Mouse (Mus musculus): ENCODE measurements around the gene Scfd2. TPM values are rescaled to one million over a fixed set of nuclear protein-coding genes. Genes with fewer than 3 reads are reported as not detected.

The Scfd2 gene
- polyA plus RNA-seq, 1 experiment from 2014 or later: 14.9 TPM

DNA sequence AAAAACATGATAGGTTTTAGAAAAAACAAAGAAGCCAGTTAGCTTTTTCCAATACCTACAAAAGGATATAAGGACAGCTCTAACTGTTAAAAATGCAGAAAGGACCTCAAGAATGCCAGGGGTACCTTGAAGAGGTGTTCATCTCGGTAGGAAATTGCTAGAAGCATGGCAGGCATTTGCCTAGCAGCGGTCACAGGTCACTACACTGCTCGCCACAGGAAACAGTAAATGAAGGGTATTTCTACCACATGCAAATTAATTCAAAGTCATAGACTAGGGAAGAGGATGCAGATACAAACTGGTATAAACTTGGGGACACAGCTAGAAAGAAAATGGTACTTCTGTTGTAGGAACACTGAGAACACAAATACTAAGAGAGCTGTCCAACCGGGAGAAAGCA lies 180.7 kb downstream of the Scfd2 start:
- Histone ChIP-seq H3K4me3 (no peak overlapping the region), H3K9me3 (no peaks in the 10 kb centered on the region), H3K4me1 (peaks cover 12% of the 10 kb centered on the region; the same call in 1 of the 2 replicates), H3K36me3 (replicated peaks) (no peaks in the 10 kb centered on the region), H3K27ac (replicated peaks) (no peak overlapping the region), H3K27me3 (replicated peaks; ENCODE audit: low read depth, poor library complexity, severe bottlenecking) (no peaks in the 10 kb centered on the region)
- 78% methylated on average over 4 of the region's 4 CpGs for WGBS
- no peak for DNase-seq (ENCODE audit: low spot score)

DNA sequence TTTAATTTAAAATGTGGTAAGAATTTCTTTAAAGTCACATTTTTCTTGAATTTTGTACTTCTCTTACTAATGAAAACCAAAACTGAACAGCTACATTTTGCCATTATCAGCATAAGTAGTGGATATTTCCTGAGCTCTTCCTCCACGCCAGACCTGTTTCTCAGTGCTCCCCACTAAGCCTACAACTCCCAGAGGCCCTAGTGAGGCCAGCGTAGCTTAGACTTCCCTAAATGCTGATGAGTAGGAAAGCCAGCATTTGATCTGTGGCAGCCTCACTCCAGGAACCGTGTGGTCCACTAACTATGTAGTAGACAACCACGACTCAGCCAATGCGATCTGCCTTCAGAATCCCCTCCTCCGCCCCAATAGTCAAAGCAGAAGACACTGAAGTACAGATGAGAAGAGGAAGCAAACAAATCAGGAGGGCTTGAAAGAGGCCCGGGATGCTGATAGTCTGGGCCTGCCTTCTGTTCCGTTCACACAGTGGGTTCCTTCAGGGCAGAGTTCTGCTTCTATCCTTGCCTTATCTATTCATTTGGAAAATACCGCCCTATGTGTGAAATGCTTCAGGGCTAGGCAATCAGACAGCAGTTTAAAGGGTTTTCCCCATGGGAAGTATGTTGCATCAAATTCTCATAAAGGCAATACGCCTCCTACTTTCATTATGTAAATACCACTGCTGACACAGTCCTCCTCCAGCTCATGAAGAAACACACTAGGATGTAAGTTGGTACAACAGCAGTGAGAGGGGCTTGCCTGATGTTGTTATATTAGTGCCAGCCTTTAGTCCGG lies 183.3 kb downstream of the Scfd2 start:
- Histone ChIP-seq H3K4me1 (peaks cover 9% of the 10 kb centered on the region; the same call in 1 of the 2 replicates), H3K27me3 (replicated peaks; ENCODE audit: low read depth, poor library complexity, severe bottlenecking) (no peaks in the 10 kb centered on the region), H3K36me3 (replicated peaks) (no peaks in the 10 kb centered on the region), H3K27ac (replicated peaks) (no peak overlapping the region), H3K4me3 (no peak overlapping the region), H3K9me3 (no peaks in the 10 kb centered on the region)
- 76% methylated on average over 11 of the region's 11 CpGs for WGBS
- DNase-seq (ENCODE audit: low spot score): no peak

DNA sequence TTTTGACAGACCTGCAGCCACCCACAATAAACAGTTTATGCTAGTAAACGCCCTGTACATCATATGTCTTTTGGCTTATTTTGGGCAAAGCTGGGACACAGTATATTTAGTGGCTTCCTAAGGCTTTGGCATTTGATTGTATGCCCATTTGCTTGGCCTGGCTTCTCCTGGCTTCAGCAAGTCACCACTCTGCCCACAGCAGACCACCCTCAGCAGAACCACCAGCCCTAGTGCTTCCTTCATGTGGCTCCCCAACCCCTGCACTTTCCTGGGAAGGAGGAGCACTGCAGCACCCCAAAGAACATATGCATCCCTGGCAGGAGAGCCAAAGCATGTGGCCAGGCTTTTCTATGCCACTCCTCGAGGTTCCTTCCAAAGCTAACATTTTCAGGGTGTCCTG lies 188.5 kb downstream of the Scfd2 start:
- H3K27ac ChIP-seq (replicated peaks): 0 out of 2 replicates have a peak overlapping the region, but pooled peaks have one; percentile 36
- WGBS: 75% methylated on average over 2 of the region's 2 CpGs

DNA sequence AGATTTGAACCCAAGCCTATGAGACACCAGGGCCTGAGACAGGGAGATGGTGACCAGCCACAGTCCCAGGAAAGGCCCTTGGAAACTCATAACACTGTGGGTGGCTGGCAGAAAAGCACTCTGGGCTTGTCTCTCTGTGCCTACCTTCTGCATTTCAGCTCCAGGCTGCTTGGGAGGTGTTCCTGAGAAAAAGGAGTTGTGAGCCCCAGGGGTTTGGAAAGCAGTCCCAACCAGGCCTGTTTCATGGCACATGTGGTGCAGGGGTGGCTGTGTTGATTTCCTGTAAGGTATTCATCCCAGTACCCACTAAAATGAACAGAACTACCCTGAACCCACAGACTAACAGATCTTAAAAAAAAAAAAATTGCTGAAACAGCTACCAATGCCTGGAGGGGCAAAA lies 189.0 kb downstream of the Scfd2 start:
- no peaks in the 10 kb centered on the region for H3K27me3 ChIP-seq (replicated peaks; ENCODE audit: low read depth, poor library complexity, severe bottlenecking)
- 0 out of 2 replicates have a peak overlapping the region, but pooled peaks have one; percentile 45 for H3K27ac ChIP-seq (replicated peaks)
- no peaks in the 10 kb centered on the region for H3K9me3 ChIP-seq
- H3K36me3 ChIP-seq (replicated peaks): no peaks in the 10 kb centered on the region
- no peak for DNase-seq (ENCODE audit: low spot score)
- peaks cover 9% of the 10 kb centered on the region for H3K4me1 ChIP-seq
- no peak overlapping the region for H3K4me3 ChIP-seq

More for the DNA sequence above, 188.5 kb downstream of the Scfd2 start:
- no peak for DNase-seq (ENCODE audit: low spot score)
- Histone ChIP-seq H3K36me3 (replicated peaks) (no peaks in the 10 kb centered on the region), H3K4me1 (peaks cover 9% of the 10 kb centered on the region), H3K4me3 (no peak overlapping the region), H3K27me3 (replicated peaks; ENCODE audit: low read depth, poor library complexity, severe bottlenecking) (no peaks in the 10 kb centered on the region), H3K9me3 (no peaks in the 10 kb centered on the region)

DNA sequence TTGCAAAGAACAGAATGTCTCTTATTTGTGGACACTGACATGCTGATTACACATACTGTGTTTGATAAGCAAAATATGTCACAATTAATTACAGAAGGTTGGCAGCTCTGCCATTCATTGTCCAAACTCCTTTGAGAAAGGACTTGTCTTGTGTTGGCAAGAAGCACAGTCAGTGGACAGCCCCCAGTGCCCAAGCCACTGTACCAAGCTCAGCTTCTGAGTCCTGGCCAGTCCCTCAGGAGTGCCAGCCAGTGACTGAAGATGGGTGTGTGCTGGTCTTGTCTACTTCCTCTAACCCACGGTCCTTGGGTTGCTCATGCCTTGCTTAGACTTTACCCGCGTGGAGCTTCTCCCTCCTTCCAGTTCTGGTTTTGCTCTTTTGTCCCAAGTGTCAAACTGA lies 194.1 kb downstream of the Scfd2 start:
- no peak for DNase-seq (ENCODE audit: low spot score)
- Histone ChIP-seq H3K27me3 (replicated peaks; ENCODE audit: low read depth, poor library complexity, severe bottlenecking) (no peaks in the 10 kb centered on the region), H3K4me3 (no peak overlapping the region), H3K27ac (replicated peaks) (no peak overlapping the region), H3K9me3 (no peaks in the 10 kb centered on the region), H3K4me1 (peaks cover 11% of the 10 kb centered on the region), H3K36me3 (replicated peaks) (no peaks in the 10 kb centered on the region)
- 88% methylated on average over 3 of the region's 3 CpGs for WGBS

DNA sequence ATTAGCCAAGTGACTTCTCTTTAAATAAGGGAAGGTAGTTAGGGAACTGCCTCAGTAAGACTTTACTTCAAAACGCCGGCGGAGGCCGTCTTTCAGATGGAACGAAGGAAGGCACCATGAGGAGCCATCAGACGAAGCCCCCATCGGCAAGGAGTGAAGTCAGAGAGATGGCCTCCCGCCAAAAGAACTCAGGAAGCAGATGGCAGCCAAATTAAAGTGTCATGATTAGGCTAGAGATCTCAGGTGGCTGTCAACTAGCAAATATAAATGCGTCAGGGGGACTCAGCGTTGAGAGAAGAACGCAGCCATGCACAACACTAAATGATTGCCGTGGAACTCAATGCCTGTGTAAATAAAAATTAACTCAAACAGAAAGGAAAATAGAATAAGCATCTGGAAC lies 194.8 kb downstream of the Scfd2 start:
- H3K36me3 ChIP-seq (replicated peaks): no peaks in the 10 kb centered on the region
- peaks cover 10% of the 10 kb centered on the region; the same call in 1 of the 2 replicates for H3K4me1 ChIP-seq
- H3K27me3 ChIP-seq (replicated peaks; ENCODE audit: low read depth, poor library complexity, severe bottlenecking): no peaks in the 10 kb centered on the region
- H3K4me3 ChIP-seq: no peak overlapping the region
- no peaks in the 10 kb centered on the region for H3K9me3 ChIP-seq
- no peak for DNase-seq (ENCODE audit: low spot score)
- H3K27ac ChIP-seq (replicated peaks): no peak overlapping the region
- 89% methylated on average over 12 of the region's 12 CpGs for WGBS

DNA sequence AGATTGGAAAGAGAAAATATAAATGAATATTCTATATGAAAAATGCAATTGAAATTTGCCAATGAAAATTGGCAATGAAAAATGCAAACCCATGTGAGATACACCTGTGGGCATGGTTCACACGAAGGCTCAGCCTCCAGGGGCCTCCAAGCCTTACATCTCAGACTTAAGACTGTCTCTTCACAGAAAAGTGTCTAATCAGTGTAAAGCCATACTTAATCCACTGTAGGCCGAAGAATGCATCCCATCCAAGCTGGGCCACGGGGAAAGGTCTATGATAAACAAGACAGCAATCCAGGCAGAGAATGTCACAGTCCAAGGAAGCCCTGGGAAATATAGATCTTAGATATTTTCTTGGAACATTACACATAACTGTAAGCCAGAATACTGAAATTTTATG lies 198.3 kb downstream of the Scfd2 start:
- DNase-seq (ENCODE audit: low spot score): no peak
- 65% methylated on average over 3 of the region's 3 CpGs for WGBS

DNA sequence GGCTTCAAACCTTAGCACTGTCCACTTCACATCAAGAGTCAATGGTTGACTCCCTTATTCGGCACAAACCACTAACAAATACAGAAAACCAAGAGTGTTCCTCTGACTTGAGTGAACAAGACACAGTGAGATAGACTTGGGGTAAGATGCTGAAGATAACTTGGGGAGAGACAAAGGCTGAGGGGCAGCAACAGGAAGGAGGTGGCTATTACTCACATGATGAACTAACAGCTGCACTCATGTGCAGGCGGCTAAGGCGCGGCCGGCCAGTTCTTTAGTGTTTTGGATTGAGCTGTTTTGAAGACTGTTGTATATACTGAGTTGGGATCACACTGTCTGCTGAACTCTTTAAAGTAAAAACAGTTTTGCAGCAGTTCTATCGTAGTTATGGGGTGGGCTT lies 205.3 kb downstream of the Scfd2 start:
- Histone ChIP-seq H3K27me3 (replicated peaks; ENCODE audit: low read depth, poor library complexity, severe bottlenecking) (no peaks in the 10 kb centered on the region), H3K27ac (replicated peaks) (no peak overlapping the region), H3K36me3 (replicated peaks) (no peaks in the 10 kb centered on the region), H3K4me1 (peaks cover 5% of the 10 kb centered on the region), H3K9me3 (no peaks in the 10 kb centered on the region), H3K4me3 (no peak overlapping the region)
- DNase-seq (ENCODE audit: low spot score): no peak
- 96% methylated on average over 6 of the region's 6 CpGs for WGBS

More for the DNA sequence above, 198.3 kb downstream of the Scfd2 start:
- Histone ChIP-seq H3K4me1 (peaks cover 15% of the 10 kb centered on the region), H3K36me3 (replicated peaks) (no peaks in the 10 kb centered on the region), H3K9me3 (no peaks in the 10 kb centered on the region), H3K4me3 (no peak overlapping the region), H3K27ac (replicated peaks) (no peak overlapping the region), H3K27me3 (replicated peaks; ENCODE audit: low read depth, poor library complexity, severe bottlenecking) (no peaks in the 10 kb centered on the region)

DNA sequence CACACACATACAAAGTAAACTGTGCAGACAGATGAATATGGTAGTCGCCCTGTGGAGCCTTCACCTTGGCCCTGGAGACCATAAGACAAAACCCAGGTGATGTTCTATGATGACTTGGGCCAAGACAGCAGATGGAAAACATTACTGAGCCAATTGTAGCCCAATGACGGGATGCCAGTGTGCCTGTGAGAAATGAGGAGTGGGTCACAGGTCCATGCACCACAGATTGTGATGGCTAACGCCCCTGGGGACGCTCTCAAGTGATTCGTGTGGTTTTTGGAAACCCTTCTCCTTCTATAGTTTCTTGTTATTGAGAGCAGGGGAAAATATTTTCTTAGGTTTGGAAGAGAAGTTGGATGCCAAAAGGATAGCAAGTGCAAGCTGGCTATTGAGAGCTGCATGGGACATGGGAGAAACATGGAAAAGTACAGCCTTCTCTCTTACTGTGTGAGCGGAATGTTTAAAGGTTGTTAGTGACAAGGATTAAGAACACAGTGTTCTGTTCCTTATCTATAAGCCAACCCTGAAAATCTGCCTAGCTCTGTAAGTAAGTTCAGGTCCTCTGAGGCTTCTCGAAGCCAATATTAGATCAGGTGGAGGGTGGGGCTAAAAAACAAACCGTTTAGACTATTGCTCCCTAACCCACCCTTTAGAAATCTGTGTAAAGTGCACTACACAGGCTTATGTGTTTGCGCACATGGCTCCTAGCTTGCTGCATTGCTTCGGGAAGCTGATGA lies 210.4 kb downstream of the Scfd2 start:
- Histone ChIP-seq H3K27ac (replicated peaks) (no peak overlapping the region), H3K27me3 (replicated peaks; ENCODE audit: low read depth, poor library complexity, severe bottlenecking) (no peaks in the 10 kb centered on the region), H3K36me3 (replicated peaks) (no peaks in the 10 kb centered on the region), H3K4me3 (no peak overlapping the region), H3K9me3 (no peaks in the 10 kb centered on the region), H3K4me1 (peaks cover 10% of the 10 kb centered on the region)
- 80% methylated on average over 10 of the region's 10 CpGs for whole genome bisulfite sequencing
- no peak for DNase-seq (ENCODE audit: low spot score)

DNA sequence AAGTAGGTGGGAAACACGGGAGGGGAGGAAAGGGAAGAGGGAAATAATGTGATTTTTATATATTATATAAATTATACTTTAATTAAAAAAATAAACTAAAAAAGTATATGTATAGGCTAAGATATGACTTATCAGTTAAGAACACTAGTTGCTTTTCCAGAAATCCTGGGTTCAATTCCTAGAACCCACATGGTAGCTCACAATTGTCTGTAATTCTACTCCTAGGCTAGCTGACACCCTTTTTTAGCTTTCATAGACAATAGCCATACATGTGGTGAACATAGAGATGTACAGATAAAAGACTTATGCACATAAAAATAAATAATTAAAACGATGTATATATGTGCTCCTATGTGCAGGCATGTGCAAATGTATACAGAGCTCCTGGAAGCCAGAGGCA lies 212.0 kb downstream of the Scfd2 start:
- H3K27ac ChIP-seq (replicated peaks): no peak overlapping the region
- peaks cover 23% of the 10 kb centered on the region for H3K4me1 ChIP-seq
- H3K9me3 ChIP-seq: no peaks in the 10 kb centered on the region
- WGBS: 77% methylated on average over 2 of the region's 2 CpGs
- H3K27me3 ChIP-seq (replicated peaks; ENCODE audit: low read depth, poor library complexity, severe bottlenecking): no peaks in the 10 kb centered on the region
- H3K4me3 ChIP-seq: no peak overlapping the region
- H3K36me3 ChIP-seq (replicated peaks): no peaks in the 10 kb centered on the region
- no peak for DNase-seq (ENCODE audit: low spot score)

DNA sequence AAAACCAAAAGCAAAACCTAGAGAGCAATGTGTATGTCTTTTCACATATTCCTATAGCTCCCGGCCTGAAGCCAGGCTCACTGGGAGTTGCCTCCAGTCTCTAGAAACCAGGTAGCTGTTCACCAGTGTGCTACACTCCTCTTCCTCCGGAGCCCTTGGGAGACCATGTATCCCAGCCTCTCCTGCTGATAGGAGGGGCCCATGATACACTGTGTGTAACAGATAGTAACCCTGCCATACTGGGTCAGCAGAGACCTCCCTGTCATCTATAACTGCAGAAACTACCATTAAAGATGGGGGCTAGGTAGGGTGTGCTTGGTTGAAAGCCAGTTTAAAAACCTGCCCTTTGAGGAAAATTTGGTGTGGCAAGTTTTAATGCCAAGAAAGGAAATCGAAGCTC lies 214.4 kb downstream of the Scfd2 start:
- no peaks in the 10 kb centered on the region for H3K36me3 ChIP-seq (replicated peaks)
- peaks cover 26% of the 10 kb centered on the region for H3K4me1 ChIP-seq
- H3K27me3 ChIP-seq (replicated peaks; ENCODE audit: low read depth, poor library complexity, severe bottlenecking): 0 out of 2 replicates have a peak, but pooled peaks cover 6% of the 10 kb centered on the region
- DNase-seq (ENCODE audit: low spot score): no peak
- H3K9me3 ChIP-seq: no peaks in the 10 kb centered on the region
- WGBS: 93% methylated on average over 3 of the region's 3 CpGs
- no peak overlapping the region for H3K27ac ChIP-seq (replicated peaks)
- H3K4me3 ChIP-seq: no peak overlapping the region

DNA sequence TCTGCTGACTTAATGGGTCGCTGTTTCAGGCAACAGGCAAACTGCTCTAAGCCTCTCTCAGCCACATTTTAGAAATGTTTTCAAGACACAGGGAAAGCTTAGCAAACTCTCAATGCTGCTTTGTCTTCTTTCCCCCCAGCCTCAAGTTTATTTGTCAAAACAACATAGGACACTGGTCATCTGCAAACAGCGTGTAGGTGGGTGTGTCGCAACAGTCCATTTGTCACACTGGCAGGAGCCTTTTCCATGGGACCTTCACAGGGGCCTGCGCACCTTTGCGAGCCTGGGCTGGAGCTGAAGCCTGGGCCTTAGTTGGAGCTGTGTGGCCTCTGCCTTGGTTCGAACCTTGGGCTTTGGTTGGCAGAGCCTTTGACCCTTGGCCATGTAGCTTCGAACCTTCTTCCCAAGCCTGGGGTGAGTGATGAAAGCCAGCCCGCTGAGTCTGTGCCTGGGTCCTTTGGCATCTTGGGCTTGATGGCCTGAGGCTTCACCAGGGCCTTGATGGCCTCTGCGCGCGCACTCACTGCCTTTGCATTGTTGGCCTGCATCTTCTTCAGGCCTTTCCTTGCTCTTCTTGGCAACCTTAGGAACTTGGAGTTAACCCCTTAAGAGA lies 215.1 kb downstream of the Scfd2 start:
- no peak overlapping the region for H3K4me3 ChIP-seq
- H3K36me3 ChIP-seq (replicated peaks): no peaks in the 10 kb centered on the region
- H3K9me3 ChIP-seq: no peaks in the 10 kb centered on the region
- WGBS: 88% methylated on average over 11 of the region's 11 CpGs
- H3K27me3 ChIP-seq (replicated peaks; ENCODE audit: low read depth, poor library complexity, severe bottlenecking): 0 out of 2 replicates have a peak, but pooled peaks cover 6% of the 10 kb centered on the region
- DNase-seq (ENCODE audit: low spot score): no peak
- peak overlapping the region; percentile 44 for H3K27ac ChIP-seq (replicated peaks)
- peaks cover 31% of the 10 kb centered on the region for H3K4me1 ChIP-seq

Measured in embryonic facial prominence, embryonic 10.5 days (tissue).